Mouse (Mus musculus) megakaryocyte progenitor cell, adult 5-6 weeks (primary cell): ENCODE data around the gene Spata3. TPM values are rescaled to one million over a fixed set of nuclear protein-coding genes. Genes with fewer than 3 reads are reported as not detected.

Source experiments
- ATAC-seq: replicated peaks from 2 replicates; pipeline ENCODE4 v1.8.0; 2016; ENCODE audit warnings: mild to moderate bottlenecking, moderate TSS enrichment, inconsistent platforms; ENCODE audit not compliant: poor library complexity
- total RNA-seq, 2 experiments: library from RNA; stranded (forward) in 1 of 2; stranded (reverse) in 1 of 2; fragments of 157-497, 149-512 nt in 1 of 2; fragments of 200-1000 nt in 1 of 2; gene quantifications; 2 replicates each; pipeline versions ENCODE4 v1.2.3 to v1.2.4; 2015 to 2017

Gene Spata3
- total RNA-seq, 2 experiments from 2014 or later, result not detected

DNA sequence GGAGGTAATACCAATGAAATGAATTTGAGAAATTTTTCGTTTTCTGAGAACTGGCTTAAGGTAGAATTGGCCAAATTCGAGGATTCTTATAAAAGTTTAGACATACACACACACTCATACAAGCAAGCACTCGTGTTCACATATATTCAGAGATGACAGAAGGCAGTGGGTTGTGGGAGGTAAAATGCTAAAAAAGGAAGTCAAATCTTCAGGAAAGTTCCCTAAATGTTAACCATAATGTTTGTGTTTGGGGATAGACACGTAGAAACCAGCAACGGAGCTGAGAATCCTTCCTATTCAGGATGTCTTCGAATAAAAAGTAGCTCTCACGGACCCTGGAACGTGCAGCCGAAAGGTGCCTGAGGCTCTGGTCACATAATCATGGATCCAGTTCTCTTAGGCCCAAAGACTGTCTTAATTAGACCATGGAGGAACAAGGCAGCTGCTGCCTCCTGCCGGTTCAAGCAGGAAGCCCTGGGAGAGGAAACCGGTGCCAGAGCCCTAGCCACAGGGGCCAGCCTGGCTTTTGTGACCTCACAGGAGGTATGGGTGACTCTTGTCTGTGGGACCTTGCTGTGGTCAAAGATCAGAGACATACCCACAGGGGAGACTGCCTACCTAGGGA is 4.9 kb downstream of the Spata3 start:
- peak; percentile 81 for ATAC-seq

DNA sequence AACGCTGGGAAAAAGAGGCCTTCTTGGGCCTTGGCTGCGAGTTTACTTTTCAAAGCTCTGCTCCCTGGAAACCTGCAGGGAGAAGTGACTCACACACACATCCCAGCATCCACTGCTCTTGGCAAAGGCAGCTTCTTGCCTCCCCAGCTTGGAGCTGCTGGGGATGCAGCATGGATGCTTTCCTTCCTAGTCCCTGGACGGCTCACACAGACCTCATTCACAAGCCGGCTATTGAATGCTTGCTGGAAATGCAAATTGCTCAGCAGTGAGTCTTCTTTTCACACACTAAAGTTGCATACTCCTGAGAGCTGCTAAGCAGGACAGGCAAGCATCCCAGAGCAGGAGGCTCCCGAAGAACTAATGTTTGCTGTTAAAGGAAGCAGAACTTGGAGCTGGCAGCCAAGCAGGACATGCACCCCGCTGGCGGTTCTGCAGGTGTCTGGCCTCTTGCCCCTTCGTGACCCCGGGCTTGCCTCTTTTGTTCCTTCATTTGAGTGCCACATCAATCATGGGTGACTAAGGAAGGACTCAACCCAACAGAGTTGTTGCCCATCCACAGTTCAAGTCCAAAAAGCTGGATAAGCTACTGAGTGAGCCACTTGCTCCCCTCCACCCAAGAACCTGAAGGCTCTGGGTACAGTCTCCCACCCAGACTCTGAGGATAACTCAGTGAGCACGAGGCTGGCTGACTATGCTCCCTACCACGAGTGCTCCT is 15.8 kb downstream of the Spata3 start:
- ATAC-seq, result no peak

DNA sequence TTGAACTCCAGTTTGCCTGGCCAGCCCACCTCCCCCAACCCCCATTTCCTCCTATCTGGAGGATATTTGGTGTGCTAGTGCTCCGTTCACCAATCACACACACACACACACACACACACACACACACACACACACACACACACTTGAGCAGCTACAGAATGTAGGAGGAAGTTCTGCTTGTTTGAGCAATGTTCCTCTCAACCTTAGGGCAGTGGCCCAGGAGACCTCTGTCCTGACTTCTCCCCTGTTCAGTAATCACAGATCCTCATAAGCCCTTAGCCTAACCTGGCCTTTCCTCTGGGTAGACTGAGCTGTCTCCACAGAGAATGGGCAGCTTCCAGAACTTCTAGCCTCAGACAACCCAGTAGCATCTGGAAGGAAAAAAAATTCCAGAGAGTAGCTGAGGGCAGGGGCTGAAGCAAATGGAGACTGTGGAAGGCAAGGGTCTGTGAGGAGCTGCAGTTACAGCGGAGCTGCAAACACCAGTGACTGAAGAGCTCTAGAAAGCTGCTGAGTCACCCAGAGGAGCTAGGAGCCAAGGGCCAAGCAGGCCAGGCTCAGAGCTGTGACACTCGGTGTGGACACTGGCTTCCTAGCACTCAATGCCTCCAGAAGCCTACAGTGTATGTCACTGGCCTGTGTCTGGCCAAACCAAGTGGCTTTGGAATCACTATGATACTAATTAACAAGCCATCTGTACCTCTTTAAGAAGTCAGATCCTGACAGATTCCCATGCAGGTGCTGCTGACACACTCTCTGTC is 21.8 kb downstream of the Spata3 start:
- peak; percentile 78 for ATAC-seq

DNA sequence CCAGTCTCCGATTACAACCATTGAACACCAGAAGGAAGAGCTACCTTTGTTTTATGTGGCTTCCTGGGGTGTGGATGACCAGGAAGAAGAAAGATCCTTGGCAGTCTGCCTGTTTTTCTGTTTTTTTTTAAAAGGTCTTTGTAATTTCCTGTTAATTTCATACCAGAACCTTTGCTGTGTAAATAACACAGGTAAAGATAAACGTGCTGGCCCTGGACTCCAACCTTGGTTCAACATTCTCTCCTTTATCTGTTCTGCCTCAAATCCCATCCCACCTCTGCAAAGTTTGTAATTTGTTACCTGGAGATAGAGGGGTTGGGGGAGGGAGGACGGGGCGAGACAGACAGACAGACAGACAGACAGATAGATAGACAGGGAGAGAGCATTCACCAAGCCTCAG is 23.5 kb downstream of the Spata3 start:
- no peak for ATAC-seq

DNA sequence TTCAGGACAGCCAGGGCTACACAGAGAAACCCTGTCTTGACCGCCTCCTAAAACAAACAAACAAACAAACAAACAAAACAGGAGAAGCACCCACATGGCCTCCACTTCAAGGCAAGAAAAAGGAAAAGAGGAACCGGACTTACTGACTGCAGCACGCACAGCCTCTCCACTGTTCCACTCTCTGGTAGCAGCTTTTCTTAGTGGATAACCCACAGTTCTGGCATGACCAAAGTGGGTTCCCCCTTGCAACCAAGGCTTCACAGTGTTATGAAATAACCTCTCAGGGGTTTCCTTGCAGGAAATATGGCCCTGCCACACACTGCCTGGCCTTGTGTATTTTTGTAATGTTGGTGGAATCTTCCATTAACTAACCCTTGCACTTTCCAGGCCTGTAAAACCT is 24.2 kb downstream of the Spata3 start:
- ATAC-seq, result peak; percentile 74

DNA sequence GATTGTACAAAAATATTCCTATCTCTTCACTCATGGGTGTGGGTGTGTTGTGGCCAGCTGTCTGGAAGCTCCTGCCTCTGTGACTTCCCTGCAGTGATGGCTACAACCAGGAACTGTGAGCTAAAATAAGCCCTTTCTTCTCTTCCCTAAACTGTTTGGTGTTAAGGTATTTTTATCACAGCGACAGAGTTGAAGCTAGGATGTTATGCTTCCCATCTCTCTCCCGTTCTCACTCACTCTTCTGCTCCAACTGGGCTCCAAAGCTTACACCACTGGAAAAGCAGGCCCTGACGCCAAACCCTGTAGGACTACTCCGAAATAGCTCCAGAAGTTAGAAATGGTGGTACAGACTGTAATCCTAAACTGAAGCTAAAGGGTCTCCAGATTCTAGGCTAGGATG is 28.4 kb downstream of the Spata3 start:
- ATAC-seq, result no peak

DNA sequence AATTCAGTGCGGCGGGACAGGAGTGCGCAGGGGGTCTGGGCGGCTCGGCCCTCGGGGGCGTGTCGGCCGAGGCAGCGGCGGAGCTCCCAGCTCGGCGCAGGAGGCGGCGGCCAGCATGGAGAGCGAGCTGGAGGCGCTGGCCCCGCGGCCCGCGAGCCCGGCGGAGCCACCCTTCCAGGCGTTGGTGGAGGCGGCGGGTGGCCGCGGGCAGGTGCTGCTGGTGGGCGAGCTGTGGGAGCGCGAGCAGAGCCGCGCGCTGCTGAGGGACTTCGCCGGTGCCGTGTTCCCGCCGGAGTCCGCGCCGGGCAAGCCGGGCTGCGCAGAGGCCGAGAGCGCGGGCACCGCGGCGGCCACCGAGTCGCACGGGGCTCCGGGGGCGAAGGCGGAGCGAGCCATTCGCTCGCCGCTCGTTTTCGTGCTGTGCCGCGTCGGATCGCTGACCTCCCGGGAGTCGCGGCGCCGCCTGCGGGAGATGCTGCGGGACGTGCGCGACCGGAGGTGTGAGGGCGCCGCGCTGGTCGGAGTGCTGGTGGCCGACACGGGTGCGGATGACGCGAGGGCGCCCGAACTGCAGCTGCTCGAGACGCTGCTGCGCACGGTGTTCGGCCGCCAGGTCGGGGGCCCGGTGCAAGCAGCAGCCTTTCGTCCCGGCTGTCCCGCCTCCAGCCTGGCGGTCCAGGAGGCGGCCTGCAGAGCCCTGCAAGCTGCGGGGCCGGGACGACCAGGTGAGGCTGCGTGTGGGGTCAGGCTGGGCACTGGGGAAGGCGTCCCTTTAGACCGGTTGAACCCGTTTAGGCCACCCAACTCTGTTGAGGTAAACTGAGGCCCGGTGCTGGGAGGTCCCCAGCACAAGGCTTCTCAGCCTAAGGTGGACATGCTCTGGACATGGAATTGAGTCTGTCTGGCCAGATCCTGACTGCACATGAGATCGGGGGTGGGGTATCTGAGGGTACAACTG is 29.5 kb downstream of the Spata3 start, which contains the start of gene 2810459M11Rik:
2810459M11Rik (plus strand) TSS at position 16 of the 958 bp plus-strand sequence.
- peak; percentile 33; the same call in 1 of the 2 replicates for ATAC-seq

DNA sequence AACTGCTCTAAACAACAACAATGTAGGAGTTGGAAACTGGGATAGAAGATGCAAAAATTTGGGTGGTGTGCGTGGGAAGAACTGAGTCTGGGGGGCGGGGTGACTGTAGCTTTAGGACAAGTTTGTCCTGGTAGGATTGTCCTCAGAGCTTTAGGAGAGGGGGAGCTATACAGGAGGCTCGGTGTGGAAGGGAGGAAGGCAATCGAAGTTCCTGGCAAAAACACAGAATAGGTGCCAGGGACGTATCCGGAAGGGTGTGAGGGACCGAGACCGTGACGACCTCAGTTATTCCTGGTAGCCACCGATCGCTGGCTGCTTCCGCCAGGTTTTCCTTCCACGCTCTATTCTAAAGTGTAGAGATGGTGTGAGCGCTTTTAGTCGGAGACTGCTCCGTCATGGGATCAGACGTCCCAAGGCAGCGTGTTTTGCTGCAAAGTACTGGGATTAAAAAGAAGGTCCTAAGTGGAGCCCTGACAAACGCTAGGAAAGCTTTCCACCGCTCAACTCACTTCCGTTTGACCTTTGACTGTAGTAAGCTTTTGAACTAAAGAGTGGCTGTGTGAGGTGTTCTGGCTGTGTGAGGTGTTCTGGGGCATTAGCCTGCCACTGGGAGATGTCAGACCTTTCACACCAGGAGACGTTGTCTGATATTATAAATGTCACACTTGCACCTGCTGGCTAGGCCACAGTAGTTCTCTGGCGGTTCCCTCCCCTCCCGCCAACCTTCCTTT is 30.4 kb downstream of the Spata3 start:
- no peak for ATAC-seq

DNA sequence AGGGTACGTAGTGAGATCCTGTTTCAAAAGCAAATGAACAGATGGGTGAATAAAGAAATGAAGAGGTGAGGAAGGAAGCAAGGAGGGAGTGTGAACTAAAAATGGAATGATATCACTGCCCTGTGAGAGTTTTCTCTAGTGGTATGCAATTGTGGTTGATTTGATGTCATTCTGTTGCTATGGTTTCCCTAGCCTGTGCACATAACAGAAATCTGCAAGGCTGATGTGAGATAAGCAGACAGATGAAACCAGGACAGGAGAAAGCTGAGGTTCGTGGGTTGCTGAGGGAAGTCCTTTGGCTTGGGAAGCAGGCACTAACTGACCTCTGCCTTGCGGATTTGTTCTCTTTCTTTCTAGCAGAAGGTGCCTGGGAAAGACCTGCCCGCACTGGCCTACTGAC is 31.6 kb downstream of the Spata3 start:
- ATAC-seq, result peak; percentile 43; the same call in 1 of the 2 replicates

DNA sequence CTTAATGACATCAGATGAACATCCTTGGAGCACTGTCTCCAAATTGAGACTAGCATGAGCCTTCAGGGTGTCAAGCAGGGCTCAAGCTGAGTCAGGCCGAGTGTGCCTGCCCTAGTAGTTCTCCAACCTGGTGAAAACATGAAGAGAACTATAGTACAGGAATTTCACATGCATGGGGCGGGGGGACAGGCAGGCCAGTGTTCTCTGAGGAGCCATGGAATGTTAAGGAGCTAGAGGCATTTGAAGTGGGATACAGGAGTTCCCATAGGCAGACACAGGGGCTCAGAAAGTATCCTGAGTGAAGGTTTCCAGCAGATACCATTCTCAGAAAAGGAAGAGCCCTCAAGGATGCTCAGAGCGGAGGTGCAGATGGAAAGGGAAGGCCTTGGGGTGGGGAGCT is 32.1 kb downstream of the Spata3 start:
- no peak for ATAC-seq

DNA sequence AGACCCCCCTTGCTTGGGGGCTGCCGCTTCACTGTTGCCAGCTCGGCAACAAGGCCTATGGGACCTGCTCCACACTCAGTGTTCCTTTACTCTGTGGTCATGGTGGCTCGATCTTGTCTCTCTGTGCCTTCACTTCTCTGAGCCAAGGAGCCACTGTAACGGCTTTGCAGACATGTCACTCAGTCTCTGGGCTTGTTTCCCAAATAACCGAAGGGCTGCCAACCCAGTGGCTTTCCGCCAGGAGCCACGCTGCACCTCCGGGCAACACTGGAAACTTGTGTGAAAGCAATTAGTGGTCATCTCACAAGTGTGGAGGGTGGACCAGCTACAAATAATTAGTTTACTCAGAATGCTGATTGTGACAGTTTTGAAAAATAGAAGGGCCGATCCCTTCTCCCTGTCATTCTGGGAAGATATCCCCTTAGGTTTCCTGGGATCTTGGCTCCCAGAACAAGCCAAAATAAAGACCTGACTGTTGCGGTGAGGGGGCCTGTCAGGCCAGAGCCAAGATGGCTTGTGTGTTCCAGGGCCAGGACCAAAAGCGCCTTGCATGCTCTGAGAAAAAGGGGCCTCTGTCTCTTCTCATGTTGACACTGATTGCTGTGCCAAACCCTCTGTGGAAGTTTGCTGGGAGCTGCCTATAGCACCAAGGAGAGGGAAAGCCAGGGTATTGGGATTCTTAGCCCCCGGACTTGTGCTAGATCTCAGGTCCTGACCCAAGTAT is 36.7 kb downstream of the Spata3 start:
- ATAC-seq, result no peak

DNA sequence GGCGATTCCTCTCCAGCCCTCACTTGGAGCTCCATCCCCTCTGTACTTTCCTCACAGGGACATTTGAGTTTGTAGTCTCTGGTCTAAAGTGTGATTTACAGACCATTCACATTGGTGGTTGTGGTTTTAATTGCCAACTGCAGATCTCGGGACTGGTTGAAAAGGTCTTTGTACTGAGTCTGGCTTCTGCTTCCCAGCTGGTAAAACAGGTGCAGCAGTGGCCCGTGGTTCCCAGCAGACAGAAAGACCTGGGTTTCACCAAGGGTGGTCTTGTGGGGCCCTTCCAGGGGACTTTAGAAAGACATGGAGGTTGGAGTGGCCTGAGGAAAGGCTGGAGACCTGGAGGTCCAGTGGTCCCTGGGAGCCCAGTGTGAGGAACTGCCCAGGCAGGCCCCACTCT is 38.3 kb downstream of the Spata3 start:
- ATAC-seq, result no peak

DNA sequence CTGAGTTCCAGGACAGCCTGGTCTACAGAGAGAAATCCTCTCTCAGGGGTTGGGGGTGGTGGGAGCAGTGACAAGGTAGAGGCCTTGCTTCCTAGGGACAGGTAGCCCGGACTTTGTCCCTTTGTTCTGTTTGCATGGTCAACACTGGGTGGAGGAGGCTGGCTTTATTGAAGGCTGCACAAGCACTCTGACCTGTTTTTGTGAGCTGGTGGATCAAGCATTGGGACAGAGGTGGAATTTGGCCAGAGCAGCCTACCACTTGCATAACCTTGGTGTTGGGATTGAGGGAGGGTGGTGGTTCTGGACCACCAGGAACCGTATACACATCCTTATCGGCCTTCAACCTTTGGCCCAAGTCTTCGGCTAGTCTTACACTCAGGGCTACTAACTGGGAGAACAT is 39.7 kb downstream of the Spata3 start:
- ATAC-seq, result no peak

DNA sequence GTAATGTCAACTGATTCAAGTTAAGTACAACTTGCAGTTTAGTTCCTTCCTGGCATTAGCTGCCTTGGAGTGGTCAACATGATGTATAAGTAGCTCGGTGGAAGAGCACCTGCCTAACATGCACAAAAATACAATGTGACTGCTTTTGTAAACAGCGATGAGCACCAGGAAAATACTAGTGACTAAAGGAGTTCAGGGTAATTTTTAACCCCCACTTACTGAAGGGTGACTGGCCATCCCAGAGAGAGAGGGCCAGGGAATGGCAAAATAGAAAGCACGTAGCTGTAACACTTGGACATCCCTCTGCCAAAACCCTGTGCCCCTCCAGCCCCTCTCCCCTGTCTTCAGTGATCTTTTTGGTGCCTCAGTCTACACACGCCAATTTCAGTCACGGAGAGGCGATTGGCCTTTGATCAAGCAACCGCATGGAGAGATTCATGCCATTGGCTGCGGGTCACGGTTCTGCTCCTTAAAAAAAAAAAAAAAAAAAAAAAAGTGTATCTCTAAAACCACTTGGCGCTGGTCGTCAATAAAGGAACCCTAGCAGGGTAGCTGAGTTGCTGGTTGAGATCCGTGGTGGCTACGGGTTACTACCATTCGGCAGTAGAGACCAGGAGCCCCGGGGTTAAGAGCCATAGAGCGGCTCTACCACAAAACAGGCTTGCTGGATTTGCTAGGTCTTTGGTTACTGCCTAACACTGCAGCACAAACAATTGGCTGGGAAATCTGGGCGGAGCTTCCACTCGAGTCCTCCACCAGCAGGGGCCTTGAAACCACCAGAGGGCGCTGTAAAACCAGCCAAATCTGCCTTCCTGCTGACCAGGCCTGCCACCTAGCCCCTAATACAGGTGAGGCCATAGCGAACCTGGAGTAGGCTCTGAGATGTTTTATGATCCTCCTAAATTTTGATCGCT is 42.5 kb downstream of the Spata3 start:
- peak; percentile 88 for ATAC-seq

DNA sequence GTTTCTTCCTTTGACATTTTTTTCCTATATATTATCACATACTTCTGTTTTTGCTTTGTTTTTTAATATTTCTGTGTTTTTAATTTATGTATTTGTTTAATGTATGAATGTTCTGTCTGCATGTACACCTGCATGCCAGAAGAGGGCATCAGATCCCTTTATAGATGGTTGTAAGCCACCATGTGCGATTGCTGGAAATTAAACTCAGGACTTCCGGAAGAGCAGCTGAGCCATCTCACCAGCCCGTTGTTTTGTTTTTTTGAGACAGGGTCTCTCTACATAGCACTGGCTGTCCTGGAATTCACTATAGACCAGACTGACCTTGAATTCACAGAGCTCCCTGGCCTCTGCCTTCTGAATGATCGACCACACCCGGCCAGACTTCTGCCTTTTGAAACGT is 45.9 kb downstream of the Spata3 start:
- no peak for ATAC-seq

DNA sequence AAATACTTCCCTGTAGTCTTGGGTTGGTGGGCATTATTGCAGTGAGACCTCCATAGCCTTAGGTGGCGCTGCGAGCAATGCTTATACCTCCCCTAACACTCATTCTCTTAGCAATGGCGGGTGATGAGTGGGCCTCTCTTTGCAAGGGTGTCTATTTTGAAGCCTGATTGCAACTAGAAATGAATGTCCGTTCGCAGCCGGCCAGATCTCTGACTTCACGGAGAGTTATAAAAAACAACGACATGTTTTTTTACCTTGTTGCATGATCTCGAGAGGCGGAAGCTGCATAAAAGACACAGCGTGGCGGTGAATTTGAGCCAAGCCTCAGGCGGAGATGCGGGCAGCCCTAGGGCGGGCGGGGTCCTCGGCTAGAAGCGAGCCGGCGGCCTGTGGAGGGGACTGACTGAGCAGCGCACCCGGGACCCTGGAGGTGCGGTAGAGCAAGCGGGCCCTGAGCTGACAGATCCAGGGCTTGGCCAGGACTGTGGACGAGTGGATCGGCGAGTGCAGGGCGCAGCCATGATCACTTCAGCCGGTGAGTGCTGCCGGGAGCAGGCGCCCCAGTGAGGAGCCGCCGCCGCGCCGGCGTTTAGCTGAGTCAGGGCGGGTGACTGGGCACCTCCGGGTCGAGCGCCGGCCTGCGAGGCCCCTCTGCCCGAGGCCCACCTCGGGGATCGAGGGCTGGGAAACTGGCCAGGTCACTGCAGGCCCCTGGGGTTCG is 47.8 kb downstream of the Spata3 start, which contains the start of gene Psmd1:
Psmd1 (plus strand) TSS at position 117 of the 721 bp plus-strand sequence.
- peak; percentile 90 for ATAC-seq

DNA sequence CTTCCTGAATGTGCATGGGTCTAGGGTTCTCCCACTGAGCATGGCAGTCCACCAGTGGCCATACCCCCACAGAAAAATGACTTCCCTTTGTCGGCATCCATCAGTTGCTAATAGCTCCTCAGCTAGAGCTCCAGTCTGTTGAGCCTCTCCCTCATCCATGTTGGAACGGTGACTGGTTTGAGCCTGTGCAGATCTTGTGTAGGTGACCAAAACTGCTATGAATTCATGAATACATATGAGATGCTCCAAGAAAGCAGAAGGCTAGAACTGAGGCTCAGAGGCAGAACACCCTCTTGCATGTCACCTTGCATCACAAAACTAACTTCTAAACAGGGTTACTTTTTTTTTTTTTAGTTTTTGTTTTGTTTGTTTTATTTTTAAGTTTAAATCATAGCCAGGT is 59.9 kb downstream of the Spata3 start:
- ATAC-seq, result no peak
